Mouse (Mus musculus) left cerebral cortex, adult 2 months (tissue): ENCODE data around the gene Lamb3. TPM values are rescaled to one million over a fixed set of nuclear protein-coding genes. Genes with fewer than 3 reads are reported as not detected.

Source experiments
- DNase-seq, 2 experiments: peaks; one replicate each; pipeline ENCODE4 v3.0.0; 2021 to 2022; ENCODE audit warnings: low spot score in 2 of 2, mixed read lengths in 1 of 2; ENCODE audit errors: extremely low spot score in 1 of 2
- H3K27ac ChIP-seq: fragments of 200-600 bp; 2 replicates; pipeline ENCODE4 v1.8.1; 2022
- H3K4me3 ChIP-seq: fragments of 200-600 bp; 2 replicates; pipeline ENCODE4 v1.8.1; 2022
- CTCF ChIP-seq: fragments of 200-600 bp; IDR thresholded peaks from 2 replicates; pipeline ENCODE4 v1.8.1; 2022; ENCODE audit warnings: antibody characterized with exemption, mild to moderate bottlenecking, moderate library complexity
- intact Hi-C: fragments of 180-260 bp; cut with DNase I; formaldehyde crosslinking; loops from one replicate; pipeline ENCODE4 v1.15.1; 2025
- total RNA-seq, 2 experiments: library from RNA; stranded (reverse); gene quantifications; 2 replicates each; pipeline ENCODE4 v1.2.3; 2021

The Lamb3 gene
- total RNA-seq, 2 experiments from 2014 or later, result 0.97 to 1.1 TPM

DNA sequence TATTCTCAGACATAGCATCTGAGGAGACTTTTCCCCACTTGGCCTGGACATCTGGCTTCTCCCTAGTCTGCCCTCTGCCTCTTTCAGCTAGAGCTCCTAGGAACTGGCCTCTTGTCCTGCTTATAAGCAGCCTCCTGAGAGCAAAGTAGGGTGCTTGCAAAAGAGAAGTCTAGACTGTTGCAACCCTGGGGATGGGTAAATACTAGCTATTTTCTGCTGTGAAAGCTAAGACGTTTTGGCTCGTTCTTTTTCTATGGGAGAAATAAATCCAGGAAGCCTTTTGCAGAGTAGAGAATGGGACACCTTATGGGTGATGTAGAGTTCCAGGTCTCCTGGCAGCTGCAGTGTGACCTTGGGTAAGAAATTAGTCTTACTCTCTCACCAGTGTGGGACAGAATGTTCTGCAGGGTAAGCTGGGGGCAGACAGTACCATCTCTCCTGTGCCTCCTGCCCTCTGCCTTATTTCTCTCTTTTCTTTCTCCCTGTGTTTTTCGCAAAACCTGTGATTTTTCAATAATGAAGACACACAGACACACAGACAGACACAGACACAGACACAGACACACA lies 103.1 kb downstream of the Lamb3 start:
- no peak for TF ChIP-seq CTCF
- Histone ChIP-seq H3K27ac (no peak overlapping the region), H3K4me3 (no peak overlapping the region)
- intact Hi-C loops, result no loop called here
- no peak for DNase-seq

DNA sequence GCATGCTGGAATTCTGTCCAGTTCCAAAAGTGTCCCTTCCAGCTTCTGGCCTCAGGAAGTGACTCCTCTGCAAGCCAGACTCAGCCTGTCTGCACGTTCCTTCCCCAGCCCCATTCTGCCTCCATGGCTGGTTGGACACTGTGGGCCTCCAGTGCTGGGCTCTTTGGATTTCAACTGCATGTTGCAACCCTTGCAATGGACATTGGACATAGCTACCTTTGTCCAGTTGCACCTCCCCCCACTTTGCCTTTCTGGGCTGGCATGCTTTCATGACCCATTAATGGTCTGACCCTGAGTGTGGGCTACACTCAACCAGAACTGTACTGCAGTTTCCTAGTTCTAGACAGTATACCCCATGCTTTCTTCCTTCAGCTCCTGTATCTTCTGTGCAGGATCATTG lies 104.1 kb downstream of the Lamb3 start:
- no peak for DNase-seq
- Histone ChIP-seq H3K4me3 (no peak overlapping the region), H3K27ac (no peak overlapping the region)
- intact Hi-C loops, result no loop called here
- no peak for TF ChIP-seq CTCF

DNA sequence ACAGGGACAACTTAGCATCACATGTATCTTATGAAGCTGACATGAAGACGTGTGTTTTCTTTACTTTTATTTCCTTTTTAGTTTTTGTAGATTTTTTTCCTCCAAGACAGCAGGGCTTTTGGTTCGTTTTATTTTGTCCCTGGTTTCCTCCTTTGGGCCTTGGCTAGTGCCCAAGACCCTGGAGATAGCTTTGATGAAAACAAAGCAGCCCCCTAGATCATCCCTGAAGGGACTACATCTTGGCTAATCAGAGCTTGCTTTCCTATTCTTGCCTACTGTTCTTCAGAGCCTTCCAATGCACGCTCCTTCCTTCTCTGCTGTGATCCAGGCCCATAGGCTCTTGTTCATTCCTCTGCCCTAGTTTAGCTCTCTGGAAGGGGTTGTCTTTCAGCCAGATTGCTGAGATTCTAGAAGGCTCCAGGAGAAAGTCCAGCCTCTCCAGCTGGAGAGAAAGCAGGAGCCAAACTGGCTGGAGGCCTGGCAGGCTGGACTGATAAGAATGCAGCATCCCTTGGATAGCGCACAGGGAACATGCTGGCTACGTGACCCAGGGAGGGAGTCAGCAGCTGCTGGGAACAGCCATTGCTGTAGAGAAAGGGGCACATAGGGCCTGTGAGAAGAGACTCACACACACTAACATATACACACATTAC lies 108.3 kb downstream of the Lamb3 start:
- Histone ChIP-seq H3K4me3 (no peak overlapping the region), H3K27ac (peak overlapping the region; percentile 76)
- intact Hi-C loops, result no loop called here
- peak in 1 of 2 experiments; percentile 57 for DNase-seq
- TF ChIP-seq CTCF, result no peak

DNA sequence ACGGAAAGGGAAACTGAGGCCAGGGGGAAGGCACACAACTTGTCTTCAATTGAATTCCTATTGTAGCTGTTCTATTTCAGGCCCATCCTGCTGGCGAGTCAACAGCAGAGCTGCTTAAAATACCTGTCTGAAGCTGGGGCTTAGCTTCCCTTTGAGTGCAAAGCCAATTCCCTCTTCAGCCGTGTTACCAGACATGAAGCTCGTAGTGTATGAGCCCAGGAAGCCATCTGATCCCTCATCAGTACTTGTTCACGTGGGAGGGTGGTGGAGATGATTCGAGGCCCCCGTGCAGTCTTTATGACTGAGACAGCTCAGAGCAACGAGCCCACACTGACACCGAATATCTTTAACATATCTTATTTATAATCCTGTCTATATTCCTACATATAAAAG lies 108.9 kb downstream of the Lamb3 start:
- no peak for DNase-seq
- intact Hi-C loops, result no loop called here
- no peak for TF ChIP-seq CTCF
- Histone ChIP-seq H3K27ac (peak overlapping the region; percentile 76), H3K4me3 (no peak overlapping the region)

DNA sequence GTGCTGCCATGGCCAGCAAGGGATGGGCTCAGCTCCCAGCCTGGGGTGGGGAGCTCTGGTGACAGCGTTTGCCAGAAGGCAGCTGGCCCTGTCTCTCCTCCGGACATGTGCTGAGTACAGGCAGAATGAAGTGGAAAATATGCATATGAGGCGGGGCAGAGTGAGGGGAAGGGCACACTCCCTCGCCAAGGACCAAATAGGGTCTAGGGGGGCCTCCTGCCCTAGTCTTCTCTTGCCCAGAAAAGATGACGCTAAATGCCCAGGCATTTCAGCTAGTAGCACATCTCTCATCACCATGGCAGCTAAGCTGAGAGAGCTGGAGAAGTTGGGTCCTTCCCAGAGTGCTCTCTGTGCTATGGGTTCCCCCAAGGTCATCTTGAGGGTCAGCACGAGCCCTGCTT lies 109.7 kb downstream of the Lamb3 start:
- DNase-seq, result peak in 1 of 2 experiments; percentile 50
- no peak overlapping the region for H3K4me3 ChIP-seq
- peak overlapping the region; percentile 76 for H3K27ac ChIP-seq
- TF ChIP-seq CTCF, result no peak
- intact Hi-C loops, result no loop called here

DNA sequence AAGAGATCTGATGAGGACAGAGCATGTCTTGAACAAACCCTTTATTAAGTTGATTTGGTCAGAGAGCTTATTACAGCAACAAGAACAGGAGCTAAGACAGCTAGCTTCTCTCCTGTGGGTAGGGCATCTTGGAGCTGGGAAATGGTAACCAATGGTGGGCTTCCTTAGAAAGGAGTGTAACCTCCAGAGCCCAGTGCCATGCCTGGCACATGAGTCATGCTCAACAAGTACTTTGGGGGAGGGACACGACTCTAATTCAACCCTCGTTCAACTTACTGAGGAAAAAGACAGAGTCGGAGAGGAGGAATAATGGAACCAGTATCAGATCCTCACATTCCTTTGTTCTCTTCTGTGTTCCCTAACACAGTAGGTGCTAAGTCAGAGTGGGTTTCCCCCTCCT lies 112.2 kb downstream of the Lamb3 start:
- TF ChIP-seq CTCF, result no peak
- DNase-seq, result no peak
- no peak overlapping the region for H3K4me3 ChIP-seq
- intact Hi-C loops, result loop anchor here (2.0 kb wide), 1 partner anchor 47 kb away; the partner anchor contains the start of gene G0s2
- H3K27ac ChIP-seq, result no peak overlapping the region

DNA sequence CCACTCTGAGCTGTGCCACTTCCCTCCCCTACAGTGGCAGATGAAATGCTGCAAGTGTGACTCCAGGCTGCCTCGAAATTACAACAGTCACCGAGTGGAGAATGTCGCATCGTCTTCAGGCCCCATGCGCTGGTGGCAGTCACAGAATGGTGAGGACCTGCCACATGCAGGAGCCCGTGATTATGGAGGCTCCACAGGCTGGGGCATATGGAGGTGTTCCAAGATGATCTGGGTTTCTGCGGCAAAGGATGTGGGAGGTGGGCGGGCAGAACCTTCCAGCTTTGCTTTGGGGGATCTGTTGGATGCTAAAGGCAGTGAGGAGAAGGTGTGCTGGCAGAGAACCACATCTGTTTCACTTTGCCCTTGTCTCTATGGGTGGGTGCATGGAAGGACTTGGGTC lies 112.9 kb downstream of the Lamb3 start:
- Histone ChIP-seq H3K27ac (no peak overlapping the region), H3K4me3 (no peak overlapping the region)
- peak in 1 of 2 experiments; percentile 31 for DNase-seq
- intact Hi-C loops, result no loop called here
- no peak for TF ChIP-seq CTCF

DNA sequence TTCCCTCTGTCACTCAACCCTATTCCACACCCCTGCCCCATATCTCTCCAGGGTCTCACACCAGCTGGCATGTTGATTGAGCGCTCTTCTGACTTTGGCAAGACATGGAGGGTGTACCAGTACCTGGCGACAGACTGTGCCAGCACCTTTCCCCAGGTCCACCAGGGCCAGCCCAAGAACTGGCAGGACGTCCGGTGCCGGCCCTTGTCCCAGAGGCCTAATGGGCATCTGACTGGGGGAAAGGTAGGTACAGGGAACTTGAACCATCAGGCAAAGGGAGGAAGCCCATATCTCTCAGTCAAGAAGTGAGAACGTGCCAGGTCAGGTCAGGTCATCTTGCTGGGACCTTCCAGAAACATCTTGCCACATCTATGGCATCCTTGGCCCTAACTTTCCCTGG lies 116.2 kb downstream of the Lamb3 start:
- intact Hi-C loops, result loop anchor here (1.0 kb wide), 2 partner anchors 68 to 115 kb away; no protein-coding TSS in a partner anchor

DNA sequence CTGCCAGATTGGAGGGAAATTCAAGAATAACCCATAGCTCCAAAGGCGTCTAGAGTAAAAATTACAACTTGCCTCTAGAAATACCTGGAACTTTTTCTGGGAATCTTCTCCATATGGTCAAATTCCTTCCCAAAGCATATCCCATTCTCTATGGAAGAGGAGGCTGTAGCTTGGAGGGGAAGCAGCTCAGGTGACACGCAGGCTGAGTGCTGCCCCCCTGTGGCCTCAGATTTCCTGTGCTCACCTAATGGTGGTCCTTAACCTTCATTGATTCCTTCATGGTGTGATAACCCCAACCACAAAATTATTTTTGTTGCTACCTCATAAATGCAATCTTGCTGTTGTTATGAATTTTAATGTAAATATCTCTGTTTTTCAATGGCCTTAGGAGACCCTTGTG lies 116.7 kb downstream of the Lamb3 start:
- intact Hi-C loops, result loop anchor here (1.0 kb wide), 1 partner anchor 116 kb away; no protein-coding TSS in a partner anchor
- DNase-seq, result no peak

More for the DNA sequence above, 116.2 kb downstream of the Lamb3 start:
- TF ChIP-seq CTCF, result no peak
- Histone ChIP-seq H3K27ac (no peak overlapping the region), H3K4me3 (no peak overlapping the region)
- no peak for DNase-seq

DNA sequence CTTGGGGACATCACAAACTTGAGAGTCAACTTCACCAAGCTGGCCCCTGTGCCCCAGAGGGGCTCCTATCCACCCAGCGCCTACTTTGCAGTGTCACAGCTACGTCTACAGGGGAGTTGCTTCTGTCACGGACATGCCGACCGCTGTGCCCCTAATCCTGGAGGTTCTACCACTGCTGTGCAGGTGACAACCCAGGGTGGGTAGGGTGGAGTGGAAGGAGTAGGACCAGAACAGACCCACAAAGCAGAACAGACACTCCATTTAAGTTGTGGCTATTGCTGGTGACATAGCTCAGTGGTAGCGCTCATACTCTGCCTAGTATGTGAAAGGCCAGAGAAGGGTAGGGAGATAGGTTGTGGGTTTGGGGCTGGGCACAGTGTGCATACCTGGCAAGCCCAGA lies 118.4 kb downstream of the Lamb3 start:
- intact Hi-C loops, result no loop called here
- H3K4me3 ChIP-seq, result no peak overlapping the region
- no peak for TF ChIP-seq CTCF
- H3K27ac ChIP-seq, result no peak overlapping the region
- DNase-seq, result no peak

More for the DNA sequence above, 116.7 kb downstream of the Lamb3 start:
- no peak overlapping the region for H3K27ac ChIP-seq
- TF ChIP-seq CTCF, result peak; percentile 70
- no peak overlapping the region for H3K4me3 ChIP-seq

DNA sequence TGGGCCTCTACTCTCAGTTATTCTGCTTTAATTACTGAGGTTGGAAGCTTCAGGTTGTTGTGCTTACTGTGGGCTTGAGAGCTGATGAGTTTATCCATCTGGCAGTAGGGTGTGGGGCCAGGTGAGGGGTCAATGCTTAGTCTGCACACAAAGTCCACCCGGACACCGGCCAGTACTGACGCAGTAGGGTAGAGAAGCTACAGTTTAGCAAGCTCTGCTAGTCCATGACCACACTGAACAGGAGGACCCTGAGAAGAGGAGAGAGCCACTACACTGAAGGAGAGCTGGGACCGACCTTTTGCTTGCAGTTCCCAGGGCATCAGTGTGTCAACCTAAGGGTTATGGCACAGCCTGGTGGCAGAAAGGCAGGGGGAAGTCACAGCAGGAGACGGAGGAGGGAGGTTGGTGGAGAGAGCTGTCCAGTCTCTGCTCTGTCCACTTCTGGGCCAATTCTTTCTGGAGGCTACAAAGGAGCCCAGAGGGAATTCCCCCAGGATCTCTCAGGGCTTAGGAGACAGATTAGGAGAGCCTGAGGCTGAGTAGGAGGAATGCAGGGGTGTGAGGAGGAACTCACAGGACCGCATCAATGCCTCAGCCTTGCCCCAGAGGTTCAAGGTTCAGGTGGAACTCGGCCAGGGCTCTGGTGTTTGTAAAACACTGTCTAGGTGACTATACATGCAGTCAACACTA lies 119.1 kb downstream of the Lamb3 start:
- no peak for TF ChIP-seq CTCF
- H3K27ac ChIP-seq, result no peak overlapping the region
- DNase-seq, result no peak
- intact Hi-C loops, result no loop called here
- no peak overlapping the region for H3K4me3 ChIP-seq

DNA sequence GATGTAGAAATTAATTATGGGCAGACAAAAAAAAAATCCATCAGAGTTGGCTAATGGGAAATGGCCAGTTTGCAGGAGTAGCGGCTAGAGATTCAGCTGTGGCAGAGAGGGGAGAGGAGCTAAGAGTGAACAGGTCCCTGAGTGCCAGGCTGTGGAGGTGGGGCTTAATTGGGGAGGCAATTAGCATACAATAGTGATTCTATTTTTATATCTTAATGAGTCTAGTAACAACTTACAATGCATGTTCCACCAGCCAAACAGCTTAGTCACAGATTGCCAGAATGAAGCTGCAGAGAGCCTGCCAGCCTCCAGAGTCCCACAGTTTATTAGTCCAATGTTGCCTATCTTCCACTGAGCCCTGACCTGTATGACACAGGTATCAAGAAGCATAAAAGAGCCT lies 119.7 kb downstream of the Lamb3 start:
- DNase-seq, result no peak
- H3K27ac ChIP-seq, result no peak overlapping the region
- TF ChIP-seq CTCF, result no peak
- H3K4me3 ChIP-seq, result no peak overlapping the region
- intact Hi-C loops, result no loop called here
